Mouse (Mus musculus): ENCODE measurements at regions not wholly inside any gene's neighbourhood (a gene's known extent, or its start where the extent isn't known, plus 50 kb on each side); places are given as distances from the start of the nearest gene placed in this dataset.

DNA sequence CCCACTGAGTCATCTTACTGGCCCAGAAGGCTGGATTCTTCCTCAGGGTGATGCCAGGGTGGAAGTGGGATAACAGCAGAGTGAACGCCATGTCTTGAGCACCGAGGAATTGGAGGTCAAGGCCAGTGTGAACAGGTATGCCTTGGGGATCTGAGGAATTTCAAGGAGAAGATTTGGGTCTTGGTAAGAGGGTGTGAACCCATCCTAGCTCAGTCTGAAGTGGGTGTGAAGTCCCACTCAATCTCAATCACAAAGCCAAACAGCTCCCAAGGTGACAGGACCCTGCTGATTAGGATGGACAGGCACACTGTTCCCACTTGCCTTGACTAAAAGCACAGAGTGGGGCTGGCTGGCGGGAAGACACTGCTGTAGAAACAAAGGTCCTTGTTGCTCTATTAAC lies 224.0 kb upstream of the Peli2 start:
- TF ChIP-seq POLR2A (IDR thresholded peaks at IDR 0.05; ENCODE audit: borderline replicate concordance, control insufficient read depth, low read depth, low read length) (no peak), CTCF (IDR thresholded peaks at IDR 0.05; ENCODE audit: control insufficient read depth, insufficient read depth, low read length) (no peak)
- WGBS: 86% methylated on average over 3 of the region's 3 CpGs
- Histone ChIP-seq H3K4me1 (ENCODE audit: control insufficient read depth, insufficient read depth, low read length) (no peaks in the 10 kb centered on the region), H3K27ac (ENCODE audit: control insufficient read depth, insufficient read depth, low read depth, low read length, poor library complexity) (no peak overlapping the region), H3K4me3 (replicated peaks; ENCODE audit: control insufficient read depth, low read depth, low read length) (no peak overlapping the region)

DNA sequence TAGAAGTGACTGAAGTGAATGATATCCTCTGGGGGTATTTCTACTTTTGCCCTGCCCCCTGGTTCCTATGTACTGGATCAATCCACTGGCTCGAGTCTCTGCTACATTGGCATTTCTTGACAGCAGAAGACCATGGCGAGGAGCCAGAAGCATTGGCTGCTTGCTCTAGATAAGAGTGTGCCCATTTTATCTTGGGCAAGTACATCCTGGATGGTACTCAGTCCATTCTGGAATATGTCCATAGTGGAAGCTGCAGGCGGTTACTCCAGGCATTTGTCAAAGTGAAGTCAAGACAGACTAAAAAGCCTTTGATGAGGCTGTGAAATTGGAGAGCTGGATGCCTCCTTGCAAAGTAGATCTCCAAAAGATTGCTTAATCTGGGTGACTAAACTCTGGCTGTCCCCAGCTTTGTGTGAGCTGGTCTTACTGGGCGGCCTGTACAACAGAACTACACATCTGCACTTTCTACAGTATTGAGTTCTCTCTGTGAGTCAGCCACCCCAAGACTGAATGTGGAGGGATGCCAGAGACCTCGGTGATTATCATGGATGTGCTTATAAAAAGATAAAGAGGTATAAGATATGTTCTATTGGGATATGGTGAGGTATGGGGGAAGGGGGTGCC lies 222.6 kb upstream of the Peli2 start:
- TF ChIP-seq POLR2A (IDR thresholded peaks at IDR 0.05; ENCODE audit: borderline replicate concordance, control insufficient read depth, low read depth, low read length) (no peak), CTCF (IDR thresholded peaks at IDR 0.05; ENCODE audit: control insufficient read depth, insufficient read depth, low read length) (no peak)
- Histone ChIP-seq H3K4me3 (replicated peaks; ENCODE audit: control insufficient read depth, low read depth, low read length) (no peak overlapping the region), H3K27ac (ENCODE audit: control insufficient read depth, insufficient read depth, low read depth, low read length, poor library complexity) (no peak overlapping the region), H3K4me1 (ENCODE audit: control insufficient read depth, insufficient read depth, low read length) (no peaks in the 10 kb centered on the region)
- 50% methylated on average over 5 of the region's 5 CpGs for WGBS

DNA sequence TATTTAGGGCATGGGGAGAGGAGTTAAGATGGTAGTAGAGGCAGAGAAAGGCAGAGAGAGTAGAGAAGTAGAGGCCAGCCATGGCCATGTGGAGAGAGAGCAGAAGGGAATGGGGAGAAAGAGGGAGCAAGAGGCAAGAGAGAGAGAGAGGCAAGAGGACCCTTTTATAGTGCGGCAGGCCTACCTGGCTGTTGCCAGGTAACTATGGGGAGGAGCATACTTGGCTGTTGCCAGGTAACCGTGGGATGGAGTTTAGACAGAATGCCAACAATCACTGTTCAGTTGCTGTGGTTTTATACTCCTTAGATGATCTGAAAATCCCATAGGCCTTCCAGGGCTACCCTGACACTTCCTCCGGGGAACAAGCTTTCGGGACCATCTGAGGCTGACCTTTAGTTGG lies 222.0 kb upstream of the Peli2 start:
- Histone ChIP-seq H3K27ac (ENCODE audit: control insufficient read depth, insufficient read depth, low read depth, low read length, poor library complexity) (no peak overlapping the region), H3K4me1 (ENCODE audit: control insufficient read depth, insufficient read depth, low read length) (no peaks in the 10 kb centered on the region), H3K4me3 (replicated peaks; ENCODE audit: control insufficient read depth, low read depth, low read length) (no peak overlapping the region)
- WGBS: 84% methylated on average over 4 of the region's 4 CpGs
- TF ChIP-seq CTCF (IDR thresholded peaks at IDR 0.05; ENCODE audit: control insufficient read depth, insufficient read depth, low read length) (no peak), POLR2A (IDR thresholded peaks at IDR 0.05; ENCODE audit: borderline replicate concordance, control insufficient read depth, low read depth, low read length) (no peak)

DNA sequence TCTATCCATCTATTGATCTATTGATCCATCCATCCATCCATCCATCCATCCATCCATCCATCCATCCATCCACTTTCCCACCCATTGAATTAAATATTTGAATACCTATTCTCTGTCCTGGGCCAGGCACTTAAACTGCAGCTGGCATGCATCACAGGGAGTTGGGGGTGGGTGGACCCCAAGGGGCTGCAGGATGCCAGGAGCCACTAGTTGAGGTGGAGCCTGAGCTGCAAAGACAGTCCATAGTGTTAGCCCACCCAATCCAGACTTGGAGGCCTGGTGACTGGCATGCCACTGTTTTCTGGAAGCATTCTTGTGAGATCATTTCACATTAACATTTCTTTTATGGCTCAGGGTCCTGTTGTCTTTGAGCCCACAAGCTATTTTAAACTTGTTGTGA lies 215.3 kb upstream of the Peli2 start:
- Histone ChIP-seq H3K4me1 (ENCODE audit: control insufficient read depth, insufficient read depth, low read length) (no peaks in the 10 kb centered on the region; the same call in 1 of the 2 replicates), H3K27ac (ENCODE audit: control insufficient read depth, insufficient read depth, low read depth, low read length, poor library complexity) (no peak overlapping the region), H3K4me3 (replicated peaks; ENCODE audit: control insufficient read depth, low read depth, low read length) (no peak overlapping the region)
- TF ChIP-seq POLR2A (IDR thresholded peaks at IDR 0.05; ENCODE audit: borderline replicate concordance, control insufficient read depth, low read depth, low read length) (no peak), CTCF (IDR thresholded peaks at IDR 0.05; ENCODE audit: control insufficient read depth, insufficient read depth, low read length) (no peak)

DNA sequence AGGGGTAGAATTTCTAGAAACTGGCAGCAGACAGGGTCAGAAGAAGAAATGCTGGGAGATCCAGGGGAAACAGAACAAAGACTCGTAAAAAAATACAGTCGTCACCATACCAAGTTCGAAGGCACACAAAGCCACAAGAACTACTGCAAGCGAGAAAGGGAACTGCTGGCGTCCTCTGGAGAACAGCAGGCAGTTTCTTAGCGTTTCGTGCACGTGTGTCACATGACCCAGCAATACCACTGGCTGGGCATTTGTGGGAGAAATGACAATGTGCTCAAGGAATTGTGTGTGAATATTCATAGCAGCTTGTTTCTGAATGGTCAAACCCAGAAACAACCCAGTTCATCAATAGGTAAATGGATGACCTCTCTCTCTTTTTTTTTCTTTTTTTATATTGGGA lies 211.5 kb upstream of the Peli2 start:
- Histone ChIP-seq H3K27ac (ENCODE audit: control insufficient read depth, insufficient read depth, low read depth, low read length, poor library complexity) (no peak overlapping the region), H3K4me1 (ENCODE audit: control insufficient read depth, insufficient read depth, low read length) (no peaks in the 10 kb centered on the region; the same call in 1 of the 2 replicates), H3K4me3 (replicated peaks; ENCODE audit: control insufficient read depth, low read depth, low read length) (no peak overlapping the region)
- TF ChIP-seq CTCF (IDR thresholded peaks at IDR 0.05; ENCODE audit: control insufficient read depth, insufficient read depth, low read length) (no peak), POLR2A (IDR thresholded peaks at IDR 0.05; ENCODE audit: borderline replicate concordance, control insufficient read depth, low read depth, low read length) (no peak)
- WGBS: 2% methylated on average over 8 of the region's 8 CpGs

DNA sequence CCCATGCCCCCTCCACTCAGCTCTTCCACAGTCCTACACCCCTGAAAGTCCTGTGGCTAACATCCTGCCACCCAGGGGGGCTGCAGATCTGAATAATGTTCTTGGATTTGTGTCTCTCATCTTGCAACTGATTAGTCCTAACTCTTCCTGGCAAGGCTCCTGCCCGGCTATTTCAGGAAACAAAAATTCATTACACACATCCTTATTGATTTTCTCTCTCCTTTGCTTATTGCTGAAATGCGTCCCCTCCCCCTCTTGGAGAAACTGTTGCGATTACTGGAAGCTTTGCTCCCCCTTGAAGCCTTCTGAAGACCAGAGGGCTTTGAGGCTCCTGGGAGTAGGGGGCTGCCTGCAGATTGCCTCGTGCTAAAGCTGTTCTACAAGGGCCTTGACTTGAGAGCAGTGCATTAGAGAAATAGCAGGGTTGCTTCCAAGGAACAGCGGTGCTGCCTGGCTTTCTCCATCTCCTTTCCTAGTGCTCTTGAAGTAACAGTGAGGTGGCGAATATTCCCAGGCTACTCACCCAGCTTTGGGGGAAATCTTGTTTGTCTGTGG lies 209.8 kb upstream of the Peli2 start:
- WGBS: 75% methylated on average over 6 of the region's 6 CpGs
- H3K4me3 ChIP-seq (replicated peaks; ENCODE audit: control insufficient read depth, low read depth, low read length): no peak overlapping the region
- TF ChIP-seq POLR2A (IDR thresholded peaks at IDR 0.05; ENCODE audit: borderline replicate concordance, control insufficient read depth, low read depth, low read length) (no peak), CTCF (IDR thresholded peaks at IDR 0.05; ENCODE audit: control insufficient read depth, insufficient read depth, low read length) (no peak)

DNA sequence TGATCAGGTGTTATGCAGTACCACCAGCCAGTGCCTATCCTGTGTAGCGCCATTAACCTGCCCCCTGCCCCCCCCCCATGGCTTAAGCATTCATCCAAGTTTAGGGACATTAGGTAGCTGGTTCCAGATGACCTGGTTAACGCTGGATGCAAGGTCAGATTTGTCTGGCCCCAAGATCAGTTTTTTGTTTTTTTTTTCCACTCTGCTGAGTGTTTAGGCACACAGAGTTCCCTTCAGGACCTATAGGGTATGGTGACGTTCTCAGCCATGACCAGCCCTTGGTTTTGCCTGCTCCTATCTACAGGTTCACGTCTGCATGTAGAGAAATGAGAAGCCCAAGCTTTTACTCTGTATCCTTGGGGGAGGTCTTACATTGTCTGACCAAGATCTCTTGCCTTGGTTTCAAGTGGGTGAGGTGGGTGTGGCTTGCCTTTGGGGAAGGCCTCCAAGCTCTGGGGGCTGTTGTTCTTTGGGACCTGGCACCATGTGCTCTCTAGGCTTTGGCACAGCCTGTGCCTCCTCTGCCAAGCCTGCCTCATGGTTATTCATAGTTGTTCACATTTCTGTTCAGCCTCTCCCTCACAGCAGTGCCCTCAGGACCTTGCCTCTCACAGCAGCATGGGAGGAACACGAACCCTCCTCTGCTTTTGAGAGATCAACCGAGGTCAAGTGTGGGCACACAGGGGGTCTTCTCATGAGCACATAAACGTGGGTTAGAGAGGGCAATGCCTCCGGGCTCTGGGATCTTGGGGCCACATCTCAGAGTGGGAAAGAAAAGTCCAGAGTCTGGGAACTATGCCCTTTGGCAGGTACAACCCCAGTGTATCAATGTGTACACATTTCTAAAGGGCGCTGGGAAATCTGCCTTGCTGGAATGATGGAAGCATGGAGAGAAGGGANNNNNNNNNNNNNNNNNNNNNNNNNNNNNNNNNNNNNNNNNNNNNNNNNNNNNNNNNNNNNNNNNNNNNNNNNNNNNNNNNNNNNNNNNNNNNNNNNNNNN lies 208.8 kb upstream of the Peli2 start:
- 80% methylated on average over 9 of the region's 9 CpGs for WGBS
- TF ChIP-seq POLR2A (IDR thresholded peaks at IDR 0.05; ENCODE audit: borderline replicate concordance, control insufficient read depth, low read depth, low read length): no peak
- TF ChIP-seq CTCF (IDR thresholded peaks at IDR 0.05; ENCODE audit: control insufficient read depth, insufficient read depth, low read length): no peak
- Histone ChIP-seq H3K4me3 (replicated peaks; ENCODE audit: control insufficient read depth, low read depth, low read length) (no peak overlapping the region), H3K27ac (ENCODE audit: control insufficient read depth, insufficient read depth, low read depth, low read length, poor library complexity) (no peak overlapping the region), H3K4me1 (ENCODE audit: control insufficient read depth, insufficient read depth, low read length) (no peaks in the 10 kb centered on the region; the same call in 1 of the 2 replicates)

More for the DNA sequence above, 209.8 kb upstream of the Peli2 start:
- H3K4me1 ChIP-seq (ENCODE audit: control insufficient read depth, insufficient read depth, low read length): no peaks in the 10 kb centered on the region; the same call in 1 of the 2 replicates
- H3K27ac ChIP-seq (ENCODE audit: control insufficient read depth, insufficient read depth, low read depth, low read length, poor library complexity): no peak overlapping the region

DNA sequence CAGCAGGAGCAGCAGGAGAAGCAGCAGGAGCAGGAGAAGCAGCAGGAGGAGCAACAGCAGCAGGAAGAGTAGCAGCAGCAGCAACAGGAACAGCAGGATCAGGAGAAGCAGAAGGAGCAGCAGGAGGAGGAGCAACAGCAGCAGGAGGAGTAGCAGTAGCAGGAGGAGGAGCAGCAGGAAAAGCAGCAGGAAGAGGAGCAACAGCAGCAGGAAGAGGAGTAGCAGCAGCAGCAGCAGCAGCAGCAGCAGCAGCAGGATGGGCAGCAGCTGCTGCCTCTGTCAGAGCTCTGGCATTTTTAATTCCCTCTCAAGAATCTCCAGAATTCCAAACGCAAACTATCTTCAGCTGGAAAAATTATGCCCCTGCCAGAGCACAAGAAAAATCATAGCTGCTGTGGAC lies 205.0 kb upstream of the Peli2 start:
- no peaks in the 10 kb centered on the region for H3K4me1 ChIP-seq (ENCODE audit: control insufficient read depth, insufficient read depth, low read length)
- TF ChIP-seq CTCF (IDR thresholded peaks at IDR 0.05; ENCODE audit: control insufficient read depth, insufficient read depth, low read length) (no peak), POLR2A (IDR thresholded peaks at IDR 0.05; ENCODE audit: borderline replicate concordance, control insufficient read depth, low read depth, low read length) (no peak)
- 91% methylated on average over 1 of the region's 1 CpGs for WGBS
- H3K4me3 ChIP-seq (replicated peaks; ENCODE audit: control insufficient read depth, low read depth, low read length): no peak overlapping the region
- H3K27ac ChIP-seq (ENCODE audit: control insufficient read depth, insufficient read depth, low read depth, low read length, poor library complexity): no peak overlapping the region

All from bone marrow, adult 2 months (tissue).